Mouse (Mus musculus) lung, postnatal 0 days (tissue): ENCODE measurements around the gene Nfix. TPM values are rescaled to one million over a fixed set of nuclear protein-coding genes. Genes with fewer than 3 reads are reported as not detected.
A peak's percentile ranks its signal among the peaks of the same experiment; 100 is the strongest.

Experiments
- ATAC-seq: fragments of 200-750 bp; cut with Nextera tagmentation; 2 replicates; pipeline ENCODE4 v1.8.0; 2017; ENCODE audit warnings: moderate library complexity
- DNase-seq: peaks from one replicate; pipeline ENCODE4 v3.0.0-alpha.2; 2016; ENCODE audit warnings: low spot score
- H3K27ac ChIP-seq: fragments of 300-500 bp; sonication (generic); 2 replicates; pipeline ENCODE4 v1.5.1; 2014; ENCODE audit warnings: antibody characterized with exemption, mild to moderate bottlenecking, low read length, mixed read lengths
- H3K27me3 ChIP-seq: fragments of 300-500 bp; sonication (generic); replicated peaks from 2 replicates; pipeline ENCODE4 v1.6.1; 2014; ENCODE audit warnings: low read length, mixed read lengths; ENCODE audit not compliant: insufficient read depth
- H3K36me3 ChIP-seq: fragments of 300-500 bp; sonication (generic); 2 replicates; pipeline ENCODE4 v1.6.1; 2014; ENCODE audit warnings: low read length, mixed read lengths; ENCODE audit not compliant: insufficient read depth
- H3K4me1 ChIP-seq: fragments of 300-500 bp; sonication (generic); 2 replicates; pipeline ENCODE4 v1.6.1; 2014; ENCODE audit warnings: antibody characterized with exemption, low read depth, low read length, mixed read lengths; ENCODE audit not compliant: insufficient read depth
- H3K4me2 ChIP-seq: fragments of 300-500 bp; sonication (generic); replicated peaks from 2 replicates; pipeline ENCODE4 v1.6.1; 2014; ENCODE audit warnings: low read depth, mild to moderate bottlenecking, low read length, moderate library complexity, mixed read lengths
- H3K4me3 ChIP-seq: fragments of 300-500 bp; sonication (generic); 2 replicates; pipeline ENCODE4 v1.5.1; 2014; ENCODE audit warnings: low read depth, low read length
- H3K9ac ChIP-seq: fragments of 300-500 bp; sonication (generic); replicated peaks from 2 replicates; pipeline ENCODE4 v1.6.1; 2014; ENCODE audit warnings: low read depth, mild to moderate bottlenecking
- H3K9me3 ChIP-seq: fragments of 300-500 bp; sonication (generic); 2 replicates; pipeline ENCODE4 v1.6.1; 2016; ENCODE audit warnings: low read length, mixed read lengths
- CTCF ChIP-seq: IDR thresholded peaks from 2 replicates; pipeline ENCODE4 v1.5.1; 2016; ENCODE audit warnings: antibody characterized with exemption, mild to moderate bottlenecking
- EP300 ChIP-seq: IDR thresholded peaks from 2 replicates; pipeline ENCODE4 v1.6.1; 2016; ENCODE audit warnings: antibody characterized with exemption, mild to moderate bottlenecking, control low read depth
- WGBS: fragments of 180-500 bp; shearing (Covaris S2); extraction: QIAGEN DNeasy Blood & Tissue Kit; methylation state at CpG from one replicate; pipeline ENCODE4 v1.1.7; 2014; 5-methylcytosine and 5-hydroxymethylcytosine counted together
- polyA plus RNA-seq: library from polyadenylated mRNA; unstranded; fragments of >200 nt; fragmentation: Nextera tagmentation; extraction: Ambion mirVana; gene quantifications from 2 replicates; pipeline ENCODE4 v1.2.1, GENCODE M21; 2015

The Nfix gene
- 38.8 and 45.1 TPM in 2 replicates for polyA plus RNA-seq

DNA sequence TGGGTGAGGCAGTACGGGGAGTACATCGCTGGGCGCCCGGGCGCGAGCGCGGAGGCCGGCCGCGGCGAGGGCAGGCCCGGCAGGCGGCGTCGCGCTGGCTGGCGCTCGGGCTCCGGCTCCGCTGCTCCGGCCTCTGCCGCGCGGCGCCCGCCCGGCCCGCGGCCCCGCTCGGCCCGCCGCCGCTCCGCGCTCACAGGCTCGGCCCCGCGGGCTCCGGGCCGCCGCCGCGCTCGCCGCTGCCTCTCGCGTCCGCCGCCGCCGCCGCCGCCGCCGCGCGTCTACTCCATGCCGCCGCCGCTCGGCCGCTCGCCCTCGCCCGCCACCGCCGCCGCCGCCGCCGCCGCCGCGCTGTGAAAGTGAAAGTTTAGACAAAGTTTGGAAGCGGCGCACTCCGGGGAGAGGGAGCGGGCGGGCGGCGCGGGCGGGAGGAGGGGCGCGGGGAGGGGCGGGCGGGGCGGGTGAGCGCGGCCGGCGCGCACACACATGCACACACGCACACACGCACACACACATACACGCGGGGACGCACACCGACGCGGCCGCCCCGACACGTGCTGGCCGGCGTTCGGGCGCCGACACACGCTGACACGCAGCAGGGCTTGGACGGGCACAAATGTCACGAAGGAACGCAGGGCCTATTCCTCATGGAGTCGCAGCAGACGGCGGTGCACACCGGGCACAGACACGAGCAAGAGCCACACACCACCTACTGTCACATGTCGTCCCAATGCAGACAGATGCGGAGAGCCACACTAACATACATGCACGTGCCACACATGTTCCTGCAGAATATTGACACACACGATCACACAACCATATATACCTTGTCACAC lies at the start of gene Nfix:
Gene Nfix, minus strand, starts transcription at position 346 of the 833 bp plus-strand sequence.
- no peaks in the 10 kb centered on the region for H3K27me3 ChIP-seq
- DNase-seq: peak; percentile 85
- TF ChIP-seq EP300 (no peak), CTCF (peak; percentile 20; the same call in 1 of the 2 replicates)
- no peaks in the 10 kb centered on the region for H3K9me3 ChIP-seq
- peak; percentile 66 for ATAC-seq
- 0 out of 2 replicates have a peak, but pooled peaks cover 6% of the 10 kb centered on the region for H3K36me3 ChIP-seq
- H3K4me3 ChIP-seq: peak within 1 kb of the TSS; percentile 83
- H3K27ac ChIP-seq: peak within 1 kb of the TSS; percentile 91
- peak within 1 kb of the TSS; percentile 77 for H3K9ac ChIP-seq
- peak within 1 kb of the TSS; percentile 83 for H3K4me2 ChIP-seq
- whole genome bisulfite sequencing: under 1% methylated on average over 54 of the region's 125 CpGs
- peaks cover 8% of the 10 kb centered on the region; the same call in 1 of the 2 replicates for H3K4me1 ChIP-seq

DNA sequence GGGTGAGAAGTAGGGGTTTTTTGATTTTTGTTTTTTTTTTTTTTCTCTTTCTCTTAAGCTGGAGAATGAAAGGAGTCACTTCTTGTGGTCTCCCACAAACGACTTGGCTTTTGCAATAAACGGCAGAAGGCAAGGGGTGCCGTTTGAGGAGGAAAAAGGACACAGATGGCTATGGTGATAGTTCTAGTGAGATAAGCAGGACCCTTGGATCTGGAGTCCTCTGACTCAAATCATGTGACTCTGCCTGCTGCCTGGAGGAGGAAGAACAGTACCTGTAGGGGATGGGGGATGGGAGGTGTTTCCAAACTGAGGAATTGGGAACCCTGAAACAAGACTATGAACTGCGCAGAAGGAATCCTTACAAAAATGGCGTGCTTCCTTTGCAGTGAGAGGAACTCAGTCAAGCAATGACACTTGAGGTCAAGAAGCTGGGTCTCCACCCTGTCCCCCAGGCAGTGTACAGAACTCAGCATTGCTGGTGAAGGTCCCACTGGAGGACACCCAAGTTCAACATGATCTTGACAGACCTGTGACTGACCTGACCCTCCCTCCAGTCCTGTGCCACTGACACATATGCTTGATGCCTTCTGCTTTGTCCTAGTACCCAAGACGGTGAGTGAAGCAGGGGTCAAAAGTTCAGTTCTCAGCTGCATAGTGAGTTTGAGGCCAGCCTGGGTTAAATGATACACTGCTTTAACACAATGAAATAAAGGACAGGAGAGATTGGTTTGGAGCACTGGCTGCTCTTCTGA lies 47.7 kb upstream of the Nfix start:
- H3K27ac ChIP-seq: peak overlapping the region; percentile 58; the same call in 1 of the 2 replicates
- H3K36me3 ChIP-seq: peaks cover 17% of the 10 kb centered on the region; the same call in 1 of the 2 replicates
- H3K4me2 ChIP-seq: peak overlapping the region; percentile 67
- peaks cover 7% of the 10 kb centered on the region; the same call in 1 of the 2 replicates for H3K4me1 ChIP-seq
- DNase-seq (no peak), ATAC-seq (no peak)
- no peaks in the 10 kb centered on the region for H3K9me3 ChIP-seq
- WGBS: 40% methylated on average over 6 of the region's 6 CpGs
- no peak for TF ChIP-seq EP300
- no peak for TF ChIP-seq CTCF
- 0 out of 2 replicates have a peak overlapping the region, but pooled peaks have one; percentile 23 for H3K9ac ChIP-seq
- H3K4me3 ChIP-seq: peak overlapping the region; percentile 48; the same call in 1 of the 2 replicates
- no peaks in the 10 kb centered on the region for H3K27me3 ChIP-seq

DNA sequence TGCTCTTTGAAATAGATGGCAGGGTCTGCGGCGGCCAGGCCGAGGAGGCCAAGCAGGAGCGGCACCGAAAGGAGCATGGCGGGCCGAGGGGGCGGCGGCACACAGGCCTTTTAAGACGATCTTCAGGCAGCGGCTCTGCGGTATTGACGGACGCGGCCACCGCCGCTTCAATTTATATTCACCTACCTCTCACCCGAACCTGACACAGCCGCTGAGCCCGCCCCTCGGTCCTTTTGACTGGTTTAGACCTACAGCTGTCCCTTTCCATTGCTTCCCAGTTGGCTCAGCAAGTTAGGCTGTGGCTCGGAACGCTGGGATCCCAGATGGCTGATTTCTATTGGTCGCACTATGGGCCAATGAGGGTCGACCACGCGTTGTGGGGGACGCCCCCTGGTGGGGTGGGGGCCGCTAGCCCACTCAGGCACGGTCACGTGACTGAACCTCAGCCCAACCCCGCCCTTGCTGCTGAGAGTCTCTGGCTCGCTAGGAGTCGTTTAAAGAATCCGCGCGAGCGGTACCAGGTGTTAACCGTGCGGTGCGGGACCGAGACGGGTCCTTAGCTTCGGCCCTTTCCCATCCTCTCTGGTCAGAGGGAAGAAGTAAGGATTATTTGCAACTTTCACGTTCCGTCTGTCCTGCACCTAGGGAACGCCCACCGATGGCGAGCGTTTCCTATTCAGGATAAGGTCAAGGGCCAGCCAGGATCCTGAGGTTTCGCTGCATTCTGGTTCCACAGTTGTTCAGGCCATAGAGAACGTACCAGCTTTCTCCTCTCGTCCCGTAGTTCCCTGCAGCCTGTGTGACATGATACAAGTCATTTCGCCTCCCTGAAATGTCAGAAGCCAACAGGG lies 46.8 kb upstream of the Nfix start, which contains the start of gene Calr:
Gene Calr, minus strand, starts transcription at position 213 of the 851 bp plus-strand sequence.
- DNase-seq (peak; percentile 100), ATAC-seq (peak; percentile 99)
- Histone ChIP-seq H3K27ac (peak within 1 kb of the TSS; percentile 81), H3K27me3 (no peaks in the 10 kb centered on the region), H3K4me3 (peak within 1 kb of the TSS; percentile 85), H3K4me1 (peaks cover 7% of the 10 kb centered on the region; the same call in 1 of the 2 replicates), H3K9me3 (no peaks in the 10 kb centered on the region), H3K36me3 (peaks cover 22% of the 10 kb centered on the region; the same call in 1 of the 2 replicates), H3K9ac (peak within 1 kb of the TSS; percentile 75), H3K4me2 (peak within 1 kb of the TSS; percentile 91)
- TF ChIP-seq CTCF: peak; percentile 51
- no peak for TF ChIP-seq EP300
- WGBS: under 1% methylated on average over 55 of the region's 55 CpGs

DNA sequence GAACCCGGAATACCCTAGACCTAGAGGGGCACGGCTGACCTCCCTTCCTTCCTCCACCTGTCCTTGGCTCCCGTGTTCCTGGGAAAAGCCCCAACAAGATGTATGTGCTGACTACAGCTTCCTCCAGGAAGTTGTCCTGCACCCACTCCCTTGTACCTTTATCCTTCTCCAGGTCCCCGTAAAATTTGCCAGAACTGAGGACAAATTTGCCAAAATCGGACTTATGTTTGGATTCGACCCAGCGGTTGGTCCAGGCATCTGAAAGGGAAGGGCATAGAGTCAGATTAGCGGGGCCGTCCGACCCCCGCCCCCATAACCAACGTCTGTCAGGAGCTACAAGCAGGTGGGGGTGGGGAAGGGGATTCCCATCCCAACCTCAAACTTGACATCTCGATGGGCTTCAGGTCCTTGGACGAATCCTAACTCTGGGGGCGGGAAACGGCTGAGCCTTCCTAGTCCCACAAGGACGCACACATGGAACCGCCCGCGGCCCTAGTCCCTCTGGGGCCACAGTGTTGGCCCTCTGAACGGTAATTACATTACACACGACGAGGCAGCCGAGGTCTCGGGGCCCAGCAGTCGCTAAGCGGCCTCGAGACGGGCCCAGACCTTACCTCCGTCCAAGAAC lies 46.1 kb upstream of the Nfix start:
- Histone ChIP-seq H3K4me3 (peak overlapping the region; percentile 85), H3K9me3 (no peaks in the 10 kb centered on the region), H3K36me3 (peaks cover 22% of the 10 kb centered on the region; the same call in 1 of the 2 replicates), H3K4me1 (peaks cover 7% of the 10 kb centered on the region; the same call in 1 of the 2 replicates), H3K4me2 (peak overlapping the region; percentile 91), H3K9ac (peak overlapping the region; percentile 75), H3K27me3 (no peaks in the 10 kb centered on the region), H3K27ac (peak overlapping the region; percentile 81)
- TF ChIP-seq CTCF (no peak), EP300 (no peak)
- ATAC-seq (peak; percentile 21), DNase-seq (no peak)
- 0% methylated on average over 30 of the region's 30 CpGs for WGBS

DNA sequence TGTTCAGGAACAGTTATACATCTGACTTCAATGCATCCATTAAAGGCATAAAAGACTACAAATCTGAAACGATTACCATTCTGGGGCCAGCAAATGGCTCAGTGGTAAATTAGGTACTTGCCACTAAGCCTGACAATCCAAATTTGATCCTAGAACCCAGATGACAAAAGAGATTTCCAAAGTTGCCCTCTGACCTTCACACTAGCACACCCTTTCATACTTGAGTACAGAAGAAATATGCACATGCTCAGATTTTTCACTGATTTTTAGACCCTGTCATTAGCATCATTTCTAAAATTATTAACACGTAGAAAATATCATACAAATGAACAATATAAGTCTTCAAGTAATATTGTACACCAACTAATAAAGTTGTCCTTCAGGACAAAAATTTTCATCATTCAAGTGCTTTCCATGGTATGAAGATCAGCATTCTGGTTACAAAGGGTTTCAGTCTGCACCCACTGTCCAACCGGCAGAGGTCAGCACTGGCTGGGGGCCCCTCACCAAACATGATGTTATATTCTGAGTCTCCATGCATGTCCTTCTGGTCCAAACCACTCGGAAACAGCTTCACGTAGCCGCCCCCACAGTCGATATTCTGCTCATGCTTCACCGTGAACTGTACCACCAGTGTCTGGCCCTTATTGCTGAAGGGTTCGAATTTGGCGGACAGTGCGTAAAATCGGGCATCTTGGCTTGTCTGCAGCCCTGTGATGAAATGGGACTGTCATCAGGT lies 45.4 kb upstream of the Nfix start:
- Histone ChIP-seq H3K4me2 (peak overlapping the region; percentile 91), H3K4me1 (peaks cover 7% of the 10 kb centered on the region; the same call in 1 of the 2 replicates), H3K27me3 (no peaks in the 10 kb centered on the region), H3K9ac (peak overlapping the region; percentile 75), H3K9me3 (no peaks in the 10 kb centered on the region), H3K36me3 (peaks cover 22% of the 10 kb centered on the region; the same call in 1 of the 2 replicates), H3K4me3 (peak overlapping the region; percentile 85), H3K27ac (0 out of 2 replicates have a peak overlapping the region, but pooled peaks have one; percentile 9)
- DNase-seq: peak; percentile 71
- 9% methylated on average over 12 of the region's 12 CpGs for WGBS
- ATAC-seq: no peak
- TF ChIP-seq CTCF: peak; percentile 72
- TF ChIP-seq EP300: no peak
